Mouse (Mus musculus) MEL (cell line): ENCODE results near the gene Phtf1. TPM values are rescaled to one million over a fixed set of nuclear protein-coding genes. Genes with fewer than 3 reads are reported as not detected.

Source experiments
- polyA plus RNA-seq, 2 experiments: library from polyadenylated mRNA; stranded (reverse) in 1 of 2; unstranded in 1 of 2; fragments of >175 nt in 1 of 2; fragments of >200 nt in 1 of 2; gene quantifications; 2 replicates each; pipeline versions ENCODE4 v1.2.1 to v1.2.4; 2012; ENCODE audit warnings: low replicate concordance in 2 of 2, low read depth in 1 of 2; ENCODE audit not compliant: insufficient read length in 2 of 2, insufficient read depth in 1 of 2, missing spikeins in 1 of 2
- total RNA-seq: library from RNA; depleted of rRNA; stranded (reverse); fragments of 300-350 nt; gene quantifications from 2 replicates; pipeline ENCODE4 v1.2.3, GENCODE M21; 2012; rRNA removed

Phtf1 gene
- total and polyA plus RNA-seq, 3 experiments, result 20.0 to 23.4 TPM; not detected in 1

Other genes starting within 250 kb of the Phtf1 start
- 0.03 and 0.08 TPM in 2 replicates for gene Olfml3, start 230.1 kb upstream of the Phtf1 start, total RNA-seq
- under 1 TPM in 1 of 2 experiments, not detected in 1; 0.18 TPM for gene Olfml3, start 230.1 kb upstream of the Phtf1 start, polyA plus RNA-seq
- not detected in 2 replicates for gene Gm10964, start 228.7 kb upstream of the Phtf1 start, total RNA-seq
- gene Gm10964, start 228.7 kb upstream of the Phtf1 start, polyA plus RNA-seq, result not detected
- 16.7 and 17.8 TPM in 2 replicates for gene Hipk1, start 176.5 kb upstream of the Phtf1 start, total RNA-seq
- 10 to 100 TPM in 1 of 2 experiments, not detected in 1; 28.7 TPM for gene Hipk1, start 176.5 kb upstream of the Phtf1 start, polyA plus RNA-seq
- 9.8 and 11.2 TPM in 2 replicates for gene Dclre1b, start 158.7 kb upstream of the Phtf1 start, total RNA-seq
- 10 to 100 TPM in 1 of 2 experiments, not detected in 1; 25.3 TPM for gene Dclre1b, start 158.7 kb upstream of the Phtf1 start, polyA plus RNA-seq
- gene Ap4b1, start 158.6 kb upstream of the Phtf1 start, total RNA-seq, result 14.2 and 15.1 TPM in 2 replicates
- 10 to 100 TPM in 1 of 2 experiments, not detected in 1; 20.2 TPM for gene Ap4b1, start 158.6 kb upstream of the Phtf1 start, polyA plus RNA-seq
- 0.50 TPM in 1 of 2 replicates, not detected in the other for gene Gm43064, start 158.5 kb upstream of the Phtf1 start, total RNA-seq
- gene Gm43064, start 158.5 kb upstream of the Phtf1 start, polyA plus RNA-seq, result under 1 TPM in 1 of 2 experiments, not detected in 1; 0.14 TPM
- not detected in 2 replicates for gene Bcl2l15, start 135.5 kb upstream of the Phtf1 start, total RNA-seq
- under 1 TPM in 1 of 2 experiments, not detected in 1; 0.11 TPM for gene Bcl2l15, start 135.5 kb upstream of the Phtf1 start, polyA plus RNA-seq
- gene Ptpn22, start 108.3 kb upstream of the Phtf1 start, total RNA-seq, result 0.10 TPM in 1 of 2 replicates, not detected in the other
- under 1 TPM in 1 of 2 experiments, not detected in 1; 0.06 TPM for gene Ptpn22, start 108.3 kb upstream of the Phtf1 start, polyA plus RNA-seq
- gene Rsbn1, start 54.0 kb upstream of the Phtf1 start, total RNA-seq, result 10.5 and 12.2 TPM in 2 replicates
- 10 to 100 TPM; 10.8 to 37.3 TPM for gene Rsbn1, start 54.0 kb upstream of the Phtf1 start, polyA plus RNA-seq